ENCODE assay signal across 30 mouse cellular contexts in the genomic region with DNA sequence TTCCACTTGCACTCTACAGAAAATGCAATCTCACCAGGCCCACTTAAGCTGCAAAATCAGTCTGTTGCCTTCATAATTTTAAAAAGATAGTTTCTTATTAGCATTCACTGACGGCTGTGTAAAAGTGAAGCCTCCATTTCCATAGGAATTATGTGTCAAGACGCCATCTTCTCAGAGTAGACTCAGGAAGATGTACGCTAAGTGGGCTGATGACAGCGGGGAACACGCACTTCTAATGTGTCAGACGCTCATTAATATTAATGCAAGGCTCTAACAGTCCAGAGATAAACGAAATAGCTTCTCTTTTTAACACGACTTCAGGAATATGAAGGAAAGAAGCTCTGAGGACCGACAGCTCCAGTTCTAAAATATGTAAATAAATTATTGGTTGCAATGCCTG. TPM values are rescaled to one million over a fixed set of nuclear protein-coding genes. Genes with fewer than 3 reads are reported as not detected.
A peak's percentile ranks its signal among the peaks of the same experiment; 100 is the strongest.
DNase-seq lines count a peak whose midpoint lies in the region; ATAC-seq and TF ChIP-seq lines count a peak whose summit lies in the region.
"Had no signal": no experiment of that assay in that cellular context is flagged by ENCODE, and none has a peak within 500 bp of the region (broad histone marks: within the 10 kb centered on the region; RNA-seq: fewer than 3 reads in every experiment).

No protein-coding gene starts in this region.

- no peak for DNase-seq in hindbrain, postnatal 0 days (ENCODE audit: low spot score)
- peak; percentile 14 for DNase-seq in brain, adult 2 months (ENCODE audit: low read depth, low spot score)
- peak; percentile 79 for DNase-seq in forebrain, embryonic 14.5 days (ENCODE audit: low spot score)
- no peak for DNase-seq in lung, postnatal 14 days
- DNase-seq in adrenal gland, adult 2 months = no peak
- DNase-seq: adrenal gland, postnatal 14 days; cerebellum, adult 2 months; cerebellum, postnatal 14 days; gastrocnemius, postnatal 25 days; heart, postnatal 4 days; kidney, adult 8-10 months; liver, embryonic 13.5 days; lung, adult 18-20 months; right cerebral cortex, adult 18-20 months; right cerebral cortex, postnatal 4 days; thymus, adult 18-20 months; thymus, postnatal 25 days had no signal

- H3K4me1 ChIP-seq in hindbrain, embryonic 12.5 days = no peaks in the 10 kb centered on the region
- no peaks in the 10 kb centered on the region for H3K4me1 ChIP-seq in hindbrain, postnatal 0 days (ENCODE audit: insufficient read depth, low read length)
- H3K4me1 ChIP-seq in forebrain, embryonic 14.5 days (ENCODE audit: control insufficient read depth, insufficient read depth, low read length) = no peaks in the 10 kb centered on the region
- no peaks in the 10 kb centered on the region for H3K4me1 ChIP-seq in midbrain, embryonic 16.5 days (ENCODE audit: control insufficient read depth, insufficient read depth, low read length)
- H3K4me1 ChIP-seq: heart, embryonic 10.5 days; intestine, embryonic 15.5 days; limb, embryonic 10.5 days; limb, embryonic 15.5 days; liver, embryonic 13.5 days had no signal

- H3K4me2 ChIP-seq in hindbrain, embryonic 12.5 days (replicated peaks) = no peak overlapping the region
- no peak overlapping the region for H3K4me2 ChIP-seq in hindbrain, postnatal 0 days (ENCODE audit: low read depth, low read length)
- H3K4me2 ChIP-seq in forebrain, embryonic 14.5 days (ENCODE audit: low read length) = no peak overlapping the region
- no peak overlapping the region for H3K4me2 ChIP-seq in midbrain, embryonic 16.5 days (ENCODE audit: low read length)
- H3K4me2 ChIP-seq: intestine, embryonic 15.5 days; limb, embryonic 15.5 days; liver, embryonic 13.5 days had no signal

- peaks cover 20% of the 10 kb centered on the region for H3K36me3 ChIP-seq in hindbrain, embryonic 12.5 days
- peaks cover 6% of the 10 kb centered on the region; the same call in 1 of the 2 replicates for H3K36me3 ChIP-seq in hindbrain, postnatal 0 days (ENCODE audit: insufficient read depth, low read length)
- peaks cover 30% of the 10 kb centered on the region for H3K36me3 ChIP-seq in forebrain, embryonic 14.5 days (ENCODE audit: control insufficient read depth, insufficient read depth, low read length)
- H3K36me3 ChIP-seq in midbrain, embryonic 16.5 days (ENCODE audit: control insufficient read depth, insufficient read depth, low read length) = 0 out of 2 replicates have a peak, but pooled peaks cover 6% of the 10 kb centered on the region
- H3K36me3 ChIP-seq: intestine, embryonic 15.5 days had no signal

- no peak overlapping the region for H3K4me3 ChIP-seq in hindbrain, embryonic 12.5 days
- H3K4me3 ChIP-seq in hindbrain, postnatal 0 days (ENCODE audit: low read length) = no peak overlapping the region
- no peak overlapping the region for H3K4me3 ChIP-seq in forebrain, embryonic 14.5 days (ENCODE audit: low read depth, low read length)
- H3K4me3 ChIP-seq in midbrain, embryonic 16.5 days (ENCODE audit: low read depth, low read length) = no peak overlapping the region
- H3K4me3 ChIP-seq: erythroblast, embryonic 14.5 days; heart, embryonic 10.5 days; intestine, embryonic 15.5 days; limb, embryonic 10.5 days; limb, embryonic 15.5 days; liver, embryonic 13.5 days had no signal

- no peak for TF ChIP-seq CTCF in hindbrain, postnatal 0 days (IDR thresholded peaks at IDR 0.05; ENCODE audit: low read depth)

- no peak overlapping the region for H3K9ac ChIP-seq in hindbrain, embryonic 12.5 days
- H3K9ac ChIP-seq in hindbrain, postnatal 0 days (replicated peaks; ENCODE audit: low read length) = no peak overlapping the region
- H3K9ac ChIP-seq in forebrain, embryonic 14.5 days (ENCODE audit: low read length) = no peak overlapping the region
- H3K9ac ChIP-seq in midbrain, embryonic 16.5 days (ENCODE audit: low read depth, low read length) = no peak overlapping the region
- H3K9ac ChIP-seq: intestine, embryonic 15.5 days; limb, embryonic 15.5 days; liver, embryonic 13.5 days had no signal

- ATAC-seq in hindbrain, embryonic 12.5 days (ENCODE audit: low FRiP score) = peak; percentile 56; the same call in 1 of the 2 replicates
- no peak for ATAC-seq in hindbrain, postnatal 0 days
- ATAC-seq in forebrain, embryonic 14.5 days = peak; percentile 91
- peak; percentile 86 for ATAC-seq in midbrain, embryonic 16.5 days
- ATAC-seq: hindbrain, embryonic 16.5 days; intestine, embryonic 15.5 days; lung, postnatal 0 days; Patski had no signal

- H3K9me3 ChIP-seq in hindbrain, embryonic 12.5 days (replicated peaks) = no peaks in the 10 kb centered on the region
- no peaks in the 10 kb centered on the region for H3K9me3 ChIP-seq in hindbrain, postnatal 0 days (ENCODE audit: low read length)
- H3K9me3 ChIP-seq in forebrain, embryonic 14.5 days (replicated peaks; ENCODE audit: control insufficient read depth, low read length) = no peaks in the 10 kb centered on the region
- no peaks in the 10 kb centered on the region for H3K9me3 ChIP-seq in midbrain, embryonic 16.5 days (replicated peaks; ENCODE audit: control insufficient read depth, low read length, poor library complexity, severe bottlenecking)
- H3K9me3 ChIP-seq: heart, embryonic 10.5 days; intestine, embryonic 15.5 days; limb, embryonic 10.5 days; limb, embryonic 15.5 days; liver, embryonic 13.5 days had no signal

- no peak overlapping the region for H3K27ac ChIP-seq in hindbrain, embryonic 12.5 days
- H3K27ac ChIP-seq in hindbrain, postnatal 0 days = no peak overlapping the region
- H3K27ac ChIP-seq in forebrain, embryonic 14.5 days (ENCODE audit: low read depth, low read length) = peak overlapping the region; percentile 63; the same call in 1 of the 2 replicates
- H3K27ac ChIP-seq in midbrain, embryonic 16.5 days (ENCODE audit: low read length) = peak overlapping the region; percentile 15; the same call in 1 of the 2 replicates
- H3K27ac ChIP-seq: heart, embryonic 10.5 days; intestine, embryonic 15.5 days; kidney, postnatal 0 days; limb, embryonic 10.5 days; limb, embryonic 15.5 days; liver, embryonic 13.5 days; macrophage; stomach, postnatal 0 days had no signal

- no peaks in the 10 kb centered on the region for H3K27me3 ChIP-seq in hindbrain, embryonic 12.5 days
- H3K27me3 ChIP-seq in hindbrain, postnatal 0 days (ENCODE audit: insufficient read depth, low read length) = no peaks in the 10 kb centered on the region
- no peaks in the 10 kb centered on the region for H3K27me3 ChIP-seq in forebrain, embryonic 14.5 days (replicated peaks; ENCODE audit: control insufficient read depth, insufficient read depth, low read length)
- H3K27me3 ChIP-seq in midbrain, embryonic 16.5 days (ENCODE audit: control insufficient read depth, insufficient read depth, low read depth, low read length) = no peaks in the 10 kb centered on the region
- H3K27me3 ChIP-seq: intestine, embryonic 15.5 days; limb, embryonic 15.5 days; liver, embryonic 13.5 days; Patski had no signal

- 71% methylated on average over 9 of the region's 9 CpGs for WGBS in hindbrain, embryonic 12.5 days
- 68% methylated on average over 9 of the region's 9 CpGs for WGBS in hindbrain, postnatal 0 days
- WGBS in forebrain, embryonic 14.5 days = 67% methylated on average over 9 of the region's 9 CpGs
- 61% methylated on average over 9 of the region's 9 CpGs for WGBS in midbrain, embryonic 16.5 days

RNA-seq across cellular contexts. Expression of a gene that starts 13.9 kb away (rescaled TPM):
- 22.7 and 24.1 TPM in 2 replicates for polyA plus RNA-seq in hindbrain, embryonic 12.5 days (2016; fragmentation: Nextera tagmentation; extraction: Ambion mirVana)
- total RNA-seq in hindbrain, postnatal 0 days (2014; rRNA removed) = 16.9 and 19.0 TPM in 2 replicates
- polyA plus RNA-seq in hindbrain, postnatal 0 days (2015; fragmentation: Nextera tagmentation; extraction: Ambion mirVana) = 20.1 and 20.7 TPM in 2 replicates
- polyA plus RNA-seq in forebrain, embryonic 14.5 days (2014; fragmentation: Nextera tagmentation; extraction: Ambion mirVana) = 23.4 and 24.9 TPM in 2 replicates
- polyA plus RNA-seq in midbrain, embryonic 16.5 days (2015; fragmentation: Nextera tagmentation; extraction: Ambion mirVana) = 22.5 and 24.6 TPM in 2 replicates
- 10 to 100 TPM in 1 of 2 experiments, 1 to 10 TPM in 1; 9.3 to 12.0 TPM for total RNA-seq in adrenal gland, adult 2 months (2021)
- polyA plus RNA-seq in adrenal gland, adult 2 months (2012; rRNA removed) = 4.7 and 4.8 TPM in 2 replicates

RNA-seq across cellular contexts. Expression of a gene that starts 13.9 kb away (rescaled TPM):
- 15.9 and 18.0 TPM in 2 replicates for polyA plus RNA-seq in hindbrain, embryonic 12.5 days (2016; fragmentation: Nextera tagmentation; extraction: Ambion mirVana)
- total RNA-seq in hindbrain, postnatal 0 days (2014; rRNA removed) = 4.2 and 4.4 TPM in 2 replicates
- polyA plus RNA-seq in hindbrain, postnatal 0 days (2015; fragmentation: Nextera tagmentation; extraction: Ambion mirVana) = 10.4 and 11.7 TPM in 2 replicates
- 18.4 and 19.9 TPM in 2 replicates for polyA plus RNA-seq in forebrain, embryonic 14.5 days (2014; fragmentation: Nextera tagmentation; extraction: Ambion mirVana)
- polyA plus RNA-seq in midbrain, embryonic 16.5 days (2015; fragmentation: Nextera tagmentation; extraction: Ambion mirVana) = 15.1 and 15.4 TPM in 2 replicates
- total RNA-seq in adrenal gland, adult 2 months (2021) = 10 to 100 TPM; 26.3 to 30.3 TPM
- polyA plus RNA-seq in adrenal gland, adult 2 months (2012; rRNA removed) = 6.1 and 6.2 TPM in 2 replicates

Comparison
In these comparisons a context has a peak if more than half of its experiments do, and no peak if none do; other contexts are left out.
1. H3K27ac ChIP-seq: peak in forebrain, embryonic 14.5 days (single experiment) and midbrain, embryonic 16.5 days (single experiment); none in hindbrain, embryonic 12.5 days (single experiment) and hindbrain, postnatal 0 days (single experiment).
2. DNase-seq: peak in brain, adult 2 months (single experiment) and forebrain, embryonic 14.5 days (single experiment); none in hindbrain, postnatal 0 days (single experiment), lung, postnatal 14 days (single experiment) and adrenal gland, adult 2 months (single experiment).